Mouse (Mus musculus) heart, postnatal 25 days (tissue): ENCODE measurements around the gene Mid1ip1. TPM values are rescaled to one million over a fixed set of nuclear protein-coding genes. Genes with fewer than 3 reads are reported as not detected.

Source experiments
- total RNA-seq, 2 experiments: library from RNA; stranded (reverse); gene quantifications; 2 replicates each; pipeline ENCODE4 v1.2.3; 2021

Gene Mid1ip1
- total RNA-seq, 2 experiments from 2014 or later: 92.7 to 127 TPM

Other genes with a start within 250 kb of the Mid1ip1 start
- gene Tspan7, start 229.9 kb upstream of the Mid1ip1 start, total RNA-seq: 100 to 1,000 TPM; 107 to 111 TPM